Mouse (Mus musculus): ENCODE measurements around the gene Egln2. TPM values are rescaled to one million over a fixed set of nuclear protein-coding genes. Genes with fewer than 3 reads are reported as not detected.
A peak's percentile ranks its signal among the peaks of the same experiment; 100 is the strongest.

Gene Egln2
- polyA plus RNA-seq, 1 experiment from 2014 or later, result 76.9 TPM

- 93% methylated on average over 5 of the region's 5 CpGs for WGBS
- Histone ChIP-seq H3K9ac (replicated peaks; ENCODE audit: low read length) (no peak overlapping the region), H3K27me3 (ENCODE audit: insufficient read depth, low read length) (no peaks in the 10 kb centered on the region), H3K36me3 (ENCODE audit: insufficient read depth, low read length) (peaks cover 68% of the 10 kb centered on the region), H3K9me3 (ENCODE audit: low read length) (0 out of 2 replicates have a peak, but pooled peaks cover 3% of the 10 kb centered on the region), H3K4me1 (ENCODE audit: insufficient read depth, low read length) (peaks cover 17% of the 10 kb centered on the region), H3K27ac (ENCODE audit: low read length) (no peak overlapping the region), H3K4me3 (ENCODE audit: low read length) (no peak overlapping the region), H3K4me2 (replicated peaks; ENCODE audit: low read depth, low read length) (no peak overlapping the region)
- no peak for ATAC-seq (ENCODE audit: low FRiP score, low TSS enrichment)
These were observed 25.8 kb upstream of the Egln2 start for GRCm38 (mm10) chr7:27192434-27192833.

GRCm38 (mm10) chr7:27189271-27189931 lies 22.8 kb upstream of the Egln2 start:
- ATAC-seq (ENCODE audit: low FRiP score, low TSS enrichment), result no peak
- no peaks in the 10 kb centered on the region for H3K27me3 ChIP-seq (ENCODE audit: insufficient read depth, low read length)
- no peak overlapping the region for H3K27ac ChIP-seq (ENCODE audit: low read length)
- 97% methylated on average over 10 of the region's 10 CpGs for WGBS
- H3K4me1 ChIP-seq (ENCODE audit: insufficient read depth, low read length), result peaks cover 9% of the 10 kb centered on the region
- no peak overlapping the region for H3K9ac ChIP-seq (replicated peaks; ENCODE audit: low read length)
- no peak overlapping the region for H3K4me3 ChIP-seq (ENCODE audit: low read length)
- H3K9me3 ChIP-seq (ENCODE audit: low read length), result 0 out of 2 replicates have a peak, but pooled peaks cover 6% of the 10 kb centered on the region
- no peak overlapping the region for H3K4me2 ChIP-seq (replicated peaks; ENCODE audit: low read depth, low read length)
- peaks cover 91% of the 10 kb centered on the region for H3K36me3 ChIP-seq (ENCODE audit: insufficient read depth, low read length)

- 93% methylated on average over 5 of the region's 5 CpGs for WGBS
- H3K4me3 ChIP-seq (ENCODE audit: low read length), result no peak overlapping the region
These were observed 19.4 kb upstream of the Egln2 start for GRCm38 (mm10) chr7:27185986-27186385.

GRCm38 (mm10) chr7:27184964-27185363 lies 18.4 kb upstream of the Egln2 start:
- H3K9me3 ChIP-seq (ENCODE audit: low read length), result 0 out of 2 replicates have a peak, but pooled peaks cover 6% of the 10 kb centered on the region
- ATAC-seq (ENCODE audit: low FRiP score, low TSS enrichment), result no peak
- no peak overlapping the region for H3K4me3 ChIP-seq (ENCODE audit: low read length)
- 71% methylated on average over 3 of the region's 3 CpGs for WGBS
- peaks cover 59% of the 10 kb centered on the region for H3K36me3 ChIP-seq (ENCODE audit: insufficient read depth, low read length)
- no peaks in the 10 kb centered on the region for H3K4me1 ChIP-seq (ENCODE audit: insufficient read depth, low read length)
- no peak overlapping the region for H3K4me2 ChIP-seq (replicated peaks; ENCODE audit: low read depth, low read length)
- H3K27ac ChIP-seq (ENCODE audit: low read length), result no peak overlapping the region
- no peaks in the 10 kb centered on the region for H3K27me3 ChIP-seq (ENCODE audit: insufficient read depth, low read length)
- H3K9ac ChIP-seq (replicated peaks; ENCODE audit: low read length), result no peak overlapping the region

More at GRCm38 (mm10) chr7:27185986-27186385, 19.4 kb upstream of the Egln2 start:
- Histone ChIP-seq H3K27me3 (ENCODE audit: insufficient read depth, low read length) (no peaks in the 10 kb centered on the region), H3K9me3 (ENCODE audit: low read length) (0 out of 2 replicates have a peak, but pooled peaks cover 6% of the 10 kb centered on the region), H3K27ac (ENCODE audit: low read length) (no peak overlapping the region), H3K9ac (replicated peaks; ENCODE audit: low read length) (no peak overlapping the region), H3K4me1 (ENCODE audit: insufficient read depth, low read length) (no peaks in the 10 kb centered on the region), H3K36me3 (ENCODE audit: insufficient read depth, low read length) (peaks cover 69% of the 10 kb centered on the region), H3K4me2 (replicated peaks; ENCODE audit: low read depth, low read length) (no peak overlapping the region)
- no peak for ATAC-seq (ENCODE audit: low FRiP score, low TSS enrichment)

GRCm38 (mm10) chr7:27182498-27182897 lies 15.9 kb upstream of the Egln2 start:
- Histone ChIP-seq H3K27me3 (ENCODE audit: insufficient read depth, low read length) (no peaks in the 10 kb centered on the region), H3K36me3 (ENCODE audit: insufficient read depth, low read length) (peaks cover 34% of the 10 kb centered on the region), H3K9ac (replicated peaks; ENCODE audit: low read length) (no peak overlapping the region), H3K27ac (ENCODE audit: low read length) (no peak overlapping the region), H3K4me3 (ENCODE audit: low read length) (no peak overlapping the region), H3K4me2 (replicated peaks; ENCODE audit: low read depth, low read length) (no peak overlapping the region), H3K4me1 (ENCODE audit: insufficient read depth, low read length) (peaks cover 14% of the 10 kb centered on the region), H3K9me3 (ENCODE audit: low read length) (0 out of 2 replicates have a peak, but pooled peaks cover 3% of the 10 kb centered on the region)
- WGBS, result 97% methylated on average over 1 of the region's 1 CpGs
- ATAC-seq (ENCODE audit: low FRiP score, low TSS enrichment), result no peak

GRCm38 (mm10) chr7:27180837-27181695 lies 14.5 kb upstream of the Egln2 start, which contains the start of the genes Gm21983 and Mia:
Gene Gm21983 (minus strand): TSS chr7:27181086.
Gene Mia (minus strand): TSS chr7:27181157.
- ATAC-seq (ENCODE audit: low FRiP score, low TSS enrichment), result no peak
- WGBS, result 58% methylated on average over 14 of the region's 14 CpGs
- Histone ChIP-seq H3K9ac (replicated peaks; ENCODE audit: low read length) (peak within 1 kb of the TSS; percentile 7; the same call in 1 of the 2 replicates), H3K27ac (ENCODE audit: low read length) (peak within 1 kb of the TSS; percentile 79), H3K4me1 (ENCODE audit: insufficient read depth, low read length) (peaks cover 15% of the 10 kb centered on the region), H3K9me3 (ENCODE audit: low read length) (0 out of 2 replicates have a peak, but pooled peaks cover 3% of the 10 kb centered on the region), H3K27me3 (ENCODE audit: insufficient read depth, low read length) (no peaks in the 10 kb centered on the region), H3K36me3 (ENCODE audit: insufficient read depth, low read length) (peaks cover 20% of the 10 kb centered on the region), H3K4me2 (replicated peaks; ENCODE audit: low read depth, low read length) (peak within 1 kb of the TSS; percentile 57), H3K4me3 (ENCODE audit: low read length) (0 out of 2 replicates have a peak within 1 kb of the TSS, but pooled peaks have one; percentile 15)

- Histone ChIP-seq H3K4me2 (replicated peaks; ENCODE audit: low read depth, low read length) (peak overlapping the region; percentile 57), H3K9ac (replicated peaks; ENCODE audit: low read length) (no peak overlapping the region; the same call in 1 of the 2 replicates), H3K9me3 (ENCODE audit: low read length) (0 out of 2 replicates have a peak, but pooled peaks cover 1% of the 10 kb centered on the region), H3K36me3 (ENCODE audit: insufficient read depth, low read length) (peaks cover 10% of the 10 kb centered on the region), H3K4me3 (ENCODE audit: low read length) (no peak overlapping the region), H3K27ac (ENCODE audit: low read length) (peak overlapping the region; percentile 79; the same call in 1 of the 2 replicates), H3K27me3 (ENCODE audit: insufficient read depth, low read length) (no peaks in the 10 kb centered on the region), H3K4me1 (ENCODE audit: insufficient read depth, low read length) (peaks cover 15% of the 10 kb centered on the region)
- 50% methylated on average over 5 of the region's 5 CpGs for WGBS
- ATAC-seq (ENCODE audit: low FRiP score, low TSS enrichment), result no peak
These were observed 13.4 kb upstream of the Egln2 start for GRCm38 (mm10) chr7:27180036-27180435.

- Histone ChIP-seq H3K27ac (ENCODE audit: low read length) (peak overlapping the region; percentile 79), H3K36me3 (ENCODE audit: insufficient read depth, low read length) (peaks cover 8% of the 10 kb centered on the region; the same call in 1 of the 2 replicates), H3K27me3 (ENCODE audit: insufficient read depth, low read length) (no peaks in the 10 kb centered on the region), H3K4me1 (ENCODE audit: insufficient read depth, low read length) (peaks cover 15% of the 10 kb centered on the region), H3K9me3 (ENCODE audit: low read length) (no peaks in the 10 kb centered on the region), H3K4me3 (ENCODE audit: low read length) (peak overlapping the region; percentile 86), H3K4me2 (replicated peaks; ENCODE audit: low read depth, low read length) (peak overlapping the region; percentile 57), H3K9ac (replicated peaks; ENCODE audit: low read length) (peak overlapping the region; percentile 57)
- WGBS, result 46% methylated on average over 16 of the region's 16 CpGs
- ATAC-seq (ENCODE audit: low FRiP score, low TSS enrichment), result no peak
These were observed 12.8 kb upstream of the Egln2 start for GRCm38 (mm10) chr7:27179217-27179918.

Data from kidney, embryonic 16.5 days (tissue).